Mouse (Mus musculus): Measurements from ENCODE around the gene Galnt16. TPM values are rescaled to one million over a fixed set of nuclear protein-coding genes. Genes with fewer than 3 reads are reported as not detected.

Gene Galnt16
- polyA plus RNA-seq (2017; shearing (Covaris generic)) = under 1 TPM; 0.26 to 0.27 TPM

DNA sequence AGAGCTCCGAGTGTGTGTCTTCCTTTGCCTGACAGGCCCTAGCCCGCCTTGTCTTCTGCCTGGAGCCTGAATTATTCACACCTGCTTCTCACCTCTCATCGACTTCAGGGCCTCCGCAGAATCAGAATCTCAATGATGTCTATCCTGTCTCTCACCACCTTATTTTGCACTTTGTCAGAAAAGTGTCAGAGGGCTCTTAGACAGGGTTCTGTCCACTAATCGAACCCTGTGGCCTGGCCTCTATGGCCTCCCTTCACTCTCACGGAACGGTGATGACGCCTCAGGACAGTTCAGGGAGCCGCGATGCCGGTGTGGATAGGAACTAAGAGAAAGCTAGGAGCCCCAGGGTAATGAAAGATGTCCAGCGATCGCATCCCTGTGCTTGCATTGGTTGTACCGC lies at the start of gene Galnt16:
Gene Galnt16, plus strand, starts transcription at position 301 of the 400 bp plus-strand sequence.

GRCm38 (mm10) chr12:80643693-80644505 lies 125.8 kb downstream of the Galnt16 start, which contains the start of the genes Slc39a9 and Erh:
Gene Slc39a9, plus strand, starts transcription at chr12:80643883.
Gene Erh, minus strand, starts transcription at chr12:80644341.

Other genes starting within 250 kb of the Galnt16 start
- 10 to 100 TPM; 43.0 to 61.2 TPM for gene Dcaf5, start 81.7 kb upstream of the Galnt16 start, polyA plus RNA-seq (2017; shearing (Covaris generic))
- 10 to 100 TPM; 25.7 to 31.3 TPM for gene Exd2, start 55.2 kb upstream of the Galnt16 start, polyA plus RNA-seq (2017; shearing (Covaris generic))
- gene Slc39a9, start 125.6 kb downstream of the Galnt16 start, polyA plus RNA-seq (2017; shearing (Covaris generic)) = 10 to 100 TPM; 18.2 to 32.9 TPM
- gene Erh, start 126.1 kb downstream of the Galnt16 start, polyA plus RNA-seq (2017; shearing (Covaris generic)) = 10 to 100 TPM; 61.3 to 82.7 TPM
- gene Plekhd1, start 174.3 kb downstream of the Galnt16 start, polyA plus RNA-seq (2017; shearing (Covaris generic)) = under 1 TPM; 0.60 to 0.97 TPM
- gene Ccdc177, start 242.4 kb downstream of the Galnt16 start, polyA plus RNA-seq (2017; shearing (Covaris generic)) = under 1 TPM in 1 of 2 experiments, not detected in 1; 0.04 TPM

Measured in activated CD4-positive, CD25-positive, alpha-beta regulatory T cell (primary cell).